Mouse (Mus musculus): Measurements from ENCODE around the gene BC053393.

DNA sequence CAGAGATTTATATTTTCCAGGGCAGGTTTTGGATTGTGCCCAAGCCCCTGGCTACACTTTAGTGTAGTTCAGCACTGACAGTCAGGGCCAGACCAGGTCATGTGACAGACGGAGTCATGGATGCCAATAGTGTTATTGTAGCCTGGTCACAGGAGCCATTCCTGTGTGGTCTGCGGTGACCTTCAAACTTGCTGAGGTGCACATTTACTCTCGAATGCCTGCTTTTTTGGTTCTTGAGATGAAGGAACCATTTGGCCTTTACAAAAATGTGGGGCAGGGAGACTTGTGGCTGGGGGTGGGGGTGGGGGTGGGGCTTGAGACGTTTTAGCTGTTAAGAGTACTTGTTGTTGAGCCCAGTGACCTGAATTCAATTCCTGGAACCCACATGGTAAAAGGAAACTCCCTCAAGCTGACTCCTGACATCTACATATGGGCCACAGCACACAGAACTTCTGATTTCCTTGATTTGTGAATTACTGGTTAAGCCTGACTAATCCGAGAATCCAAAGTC is 7.5 kb downstream of the BC053393 start:
- TF ChIP-seq CTCF (IDR thresholded peaks at IDR 0.05; ENCODE audit: insufficient read depth, low read depth, low read length) (no peak), POLR2A (IDR thresholded peaks at IDR 0.05; ENCODE audit: insufficient read depth, low read depth, low read length) (no peak)
